Mouse (Mus musculus): ENCODE measurements at regions not wholly inside any gene's neighbourhood (a gene's known extent, or its start where the extent isn't known, plus 50 kb on each side); places are given as distances from the start of the nearest gene placed in this dataset.

DNA sequence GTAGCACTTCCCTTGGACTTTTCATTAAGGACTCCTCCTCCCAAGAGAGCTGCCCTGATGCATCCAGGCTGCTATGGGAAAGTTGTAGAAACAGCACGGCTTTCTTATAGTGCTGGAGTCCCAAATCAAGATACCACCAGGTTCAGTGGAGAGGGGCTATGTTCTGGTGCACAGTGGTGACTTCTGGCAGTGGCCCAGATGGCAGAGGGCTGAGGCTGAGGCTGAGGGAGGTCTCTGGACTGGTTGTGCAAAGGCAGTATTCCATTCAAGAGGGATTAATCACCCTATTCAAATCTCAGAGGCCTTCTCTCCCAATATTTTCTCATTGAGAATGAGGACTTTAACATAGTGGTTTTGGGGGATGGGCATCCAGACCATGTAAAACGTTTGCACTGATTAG lies 82.3 kb upstream of the Mki67 start:
- no peaks in the 10 kb centered on the region for H3K79me3 ChIP-seq (ENCODE audit: low read depth)
- H3K4me3 ChIP-seq (ENCODE audit: insufficient read depth, poor library complexity, severe bottlenecking): no peak overlapping the region
- H3K36me3 ChIP-seq (ENCODE audit: control insufficient read depth, insufficient read depth): no peaks in the 10 kb centered on the region
- TF ChIP-seq CTCF (IDR thresholded peaks at IDR 0.05; ENCODE audit: control insufficient read depth, insufficient read depth, insufficient read length) (no peak), MYOD1 (IDR thresholded peaks at IDR 0.05; ENCODE audit: control insufficient read depth, insufficient read length, low read depth) (no peak), MAX (IDR thresholded peaks at IDR 0.05) (no peak), USF1 (IDR thresholded peaks at IDR 0.05; ENCODE audit: low read depth) (no peak)
- H3ac ChIP-seq (ENCODE audit: control insufficient read depth, insufficient read length, low read depth): no peak overlapping the region
- no peaks in the 10 kb centered on the region for H3K27me3 ChIP-seq (ENCODE audit: control insufficient read depth, insufficient read depth, insufficient read length)
- H3K79me2 ChIP-seq (ENCODE audit: control insufficient read depth, insufficient read depth): no peaks in the 10 kb centered on the region

DNA sequence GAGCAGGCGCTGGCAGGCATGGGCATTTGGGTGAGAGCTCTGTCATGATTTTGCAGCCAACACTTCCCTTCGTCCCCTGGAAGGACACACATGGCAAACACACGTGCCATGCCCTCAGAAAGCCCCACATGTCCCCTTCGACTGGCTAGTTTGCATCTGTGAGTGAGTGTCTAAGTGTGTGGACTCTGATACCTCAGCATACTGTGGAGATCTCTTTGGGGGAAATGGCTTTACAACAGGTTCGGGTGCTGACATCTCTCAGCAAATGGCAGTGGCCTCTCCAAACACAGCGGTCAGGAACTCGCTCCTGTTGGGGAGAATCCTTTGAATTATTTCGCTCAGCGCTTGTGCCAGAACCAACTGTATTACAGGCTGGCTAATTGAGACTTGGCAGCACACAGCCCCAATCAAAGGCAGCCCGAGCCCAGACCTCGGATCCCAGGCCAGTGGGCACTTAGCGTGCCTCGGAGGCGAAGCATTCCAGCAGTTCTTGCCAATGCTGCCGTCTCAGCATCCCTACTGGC lies 86.5 kb upstream of the Mki67 start:
- Histone ChIP-seq H3K4me3 (ENCODE audit: insufficient read depth, poor library complexity, severe bottlenecking) (no peak overlapping the region), H3K79me2 (ENCODE audit: control insufficient read depth, insufficient read depth) (no peaks in the 10 kb centered on the region), H3K36me3 (ENCODE audit: control insufficient read depth, insufficient read depth) (no peaks in the 10 kb centered on the region), H3K27me3 (ENCODE audit: control insufficient read depth, insufficient read depth, insufficient read length) (no peaks in the 10 kb centered on the region), H3ac (ENCODE audit: control insufficient read depth, insufficient read length, low read depth) (no peak overlapping the region), H3K79me3 (ENCODE audit: low read depth) (no peaks in the 10 kb centered on the region)
- TF ChIP-seq MAX (IDR thresholded peaks at IDR 0.05) (no peak), CTCF (IDR thresholded peaks at IDR 0.05; ENCODE audit: control insufficient read depth, insufficient read depth, insufficient read length) (no peak), MYOD1 (IDR thresholded peaks at IDR 0.05; ENCODE audit: control insufficient read depth, insufficient read length, low read depth) (no peak), USF1 (IDR thresholded peaks at IDR 0.05; ENCODE audit: low read depth) (no peak), FOSL1 (IDR thresholded peaks at IDR 0.05; ENCODE audit: insufficient read depth, low read length, poor library complexity, severe bottlenecking) (no peak), MYOG (IDR thresholded peaks at IDR 0.05; ENCODE audit: control insufficient read depth, extremely low read depth, insufficient read length) (no peak), CEBPB (IDR thresholded peaks at IDR 0.05; ENCODE audit: low read depth) (no peak)

DNA sequence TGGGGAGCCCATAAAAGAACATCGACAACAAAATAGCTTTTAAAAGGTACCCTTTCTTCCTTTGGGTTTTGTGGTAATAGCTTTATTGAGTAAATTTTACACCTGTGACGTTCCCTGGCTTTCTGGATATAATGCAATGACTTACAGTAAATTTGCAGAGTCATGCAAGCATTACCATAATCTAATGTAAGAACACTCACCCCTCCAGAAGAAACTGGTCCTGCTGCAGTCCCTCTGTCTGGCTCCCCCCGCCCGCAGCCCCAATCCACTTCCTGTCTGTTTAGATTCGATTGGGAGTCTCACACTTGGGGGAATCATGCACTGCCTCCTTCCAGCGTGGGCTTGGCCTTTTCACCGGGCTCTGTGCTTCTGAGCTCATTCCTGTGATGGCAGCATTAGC lies 88.6 kb upstream of the Mki67 start:
- Histone ChIP-seq H3K36me3 (ENCODE audit: control insufficient read depth, insufficient read depth) (no peaks in the 10 kb centered on the region), H3K27me3 (ENCODE audit: control insufficient read depth, insufficient read depth, insufficient read length) (no peaks in the 10 kb centered on the region)
- TF ChIP-seq FOSL1 (IDR thresholded peaks at IDR 0.05; ENCODE audit: insufficient read depth, low read length, poor library complexity, severe bottlenecking): no peak
- TF ChIP-seq CTCF (IDR thresholded peaks at IDR 0.05; ENCODE audit: control insufficient read depth, insufficient read depth, insufficient read length): no peak
- TF ChIP-seq USF1 (IDR thresholded peaks at IDR 0.05; ENCODE audit: low read depth): no peak

DNA sequence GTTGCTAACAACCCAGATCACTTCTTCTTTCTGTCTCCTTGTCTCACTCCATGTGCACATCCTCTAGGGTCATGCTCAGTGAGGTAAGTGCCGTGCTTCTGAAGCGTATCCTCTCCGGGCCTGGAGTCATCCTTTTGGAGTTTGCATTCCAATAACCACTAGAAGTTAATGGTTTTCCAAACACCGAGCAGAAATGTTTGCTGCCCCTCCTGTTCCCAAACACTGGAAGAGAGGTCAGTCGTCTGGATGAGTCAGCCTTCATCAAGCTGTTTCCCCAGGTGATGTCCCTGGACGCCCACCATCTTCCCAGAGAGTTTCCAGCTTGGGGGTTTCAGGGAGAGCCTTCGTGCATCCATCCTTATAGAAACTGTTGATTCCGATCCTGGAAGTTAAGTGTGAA lies 90.0 kb upstream of the Mki67 start:
- H3K27me3 ChIP-seq (ENCODE audit: control insufficient read depth, insufficient read depth, insufficient read length): no peaks in the 10 kb centered on the region
- no peaks in the 10 kb centered on the region for H3K79me3 ChIP-seq (ENCODE audit: low read depth)
- no peak overlapping the region for H3ac ChIP-seq (ENCODE audit: control insufficient read depth, insufficient read length, low read depth)
- no peak overlapping the region for H3K4me3 ChIP-seq (ENCODE audit: insufficient read depth, poor library complexity, severe bottlenecking)
- no peaks in the 10 kb centered on the region for H3K36me3 ChIP-seq (ENCODE audit: control insufficient read depth, insufficient read depth)
- no peaks in the 10 kb centered on the region for H3K79me2 ChIP-seq (ENCODE audit: control insufficient read depth, insufficient read depth)
- TF ChIP-seq USF1 (IDR thresholded peaks at IDR 0.05; ENCODE audit: low read depth) (no peak), FOSL1 (IDR thresholded peaks at IDR 0.05; ENCODE audit: insufficient read depth, low read length, poor library complexity, severe bottlenecking) (no peak), CEBPB (IDR thresholded peaks at IDR 0.05; ENCODE audit: low read depth) (no peak), MAX (IDR thresholded peaks at IDR 0.05) (no peak), MYOG (IDR thresholded peaks at IDR 0.05; ENCODE audit: control insufficient read depth, extremely low read depth, insufficient read length) (no peak), CTCF (IDR thresholded peaks at IDR 0.05; ENCODE audit: control insufficient read depth, insufficient read depth, insufficient read length) (no peak), MYOD1 (IDR thresholded peaks at IDR 0.05; ENCODE audit: control insufficient read depth, insufficient read length, low read depth) (no peak)

More for the DNA sequence above, 88.6 kb upstream of the Mki67 start:
- no peak overlapping the region for H3ac ChIP-seq (ENCODE audit: control insufficient read depth, insufficient read length, low read depth)
- H3K4me3 ChIP-seq (ENCODE audit: insufficient read depth, poor library complexity, severe bottlenecking): no peak overlapping the region
- no peaks in the 10 kb centered on the region for H3K79me3 ChIP-seq (ENCODE audit: low read depth)
- no peaks in the 10 kb centered on the region for H3K79me2 ChIP-seq (ENCODE audit: control insufficient read depth, insufficient read depth)

DNA sequence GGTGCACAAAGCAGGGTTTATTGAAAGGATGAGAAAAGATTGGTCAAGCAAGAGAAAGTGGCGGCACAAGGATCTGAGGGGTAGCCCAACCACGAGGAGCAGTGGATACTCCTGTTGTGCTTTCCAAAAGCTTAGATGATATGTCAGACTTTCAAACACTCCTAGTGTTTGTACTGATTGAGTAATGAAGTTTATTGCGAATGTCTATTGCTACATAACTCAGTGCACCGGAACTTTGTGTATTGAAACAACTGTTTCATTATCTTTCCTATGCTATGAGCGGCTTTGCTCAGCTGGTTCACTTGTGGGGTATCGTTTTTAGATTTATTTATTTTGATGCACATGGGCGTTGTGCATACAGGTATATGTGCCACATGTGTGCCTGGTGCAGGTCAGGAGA lies 90.5 kb upstream of the Mki67 start:
- no peak for TF ChIP-seq USF1 (IDR thresholded peaks at IDR 0.05; ENCODE audit: low read depth)
- TF ChIP-seq CTCF (IDR thresholded peaks at IDR 0.05; ENCODE audit: control insufficient read depth, insufficient read depth, insufficient read length): no peak
- TF ChIP-seq CEBPB (IDR thresholded peaks at IDR 0.05; ENCODE audit: low read depth): no peak
- no peak for TF ChIP-seq MYOD1 (IDR thresholded peaks at IDR 0.05; ENCODE audit: control insufficient read depth, insufficient read length, low read depth)
- no peak for TF ChIP-seq MAX (IDR thresholded peaks at IDR 0.05)
- TF ChIP-seq MYOG (IDR thresholded peaks at IDR 0.05; ENCODE audit: control insufficient read depth, extremely low read depth, insufficient read length): no peak
- no peak for TF ChIP-seq FOSL1 (IDR thresholded peaks at IDR 0.05; ENCODE audit: insufficient read depth, low read length, poor library complexity, severe bottlenecking)
- no peak overlapping the region for H3ac ChIP-seq (ENCODE audit: control insufficient read depth, insufficient read length, low read depth)
- no peak overlapping the region for H3K4me3 ChIP-seq (ENCODE audit: insufficient read depth, poor library complexity, severe bottlenecking)
- H3K79me2 ChIP-seq (ENCODE audit: control insufficient read depth, insufficient read depth): no peaks in the 10 kb centered on the region
- H3K79me3 ChIP-seq (ENCODE audit: low read depth): no peaks in the 10 kb centered on the region
- H3K27me3 ChIP-seq (ENCODE audit: control insufficient read depth, insufficient read depth, insufficient read length): no peaks in the 10 kb centered on the region
- no peaks in the 10 kb centered on the region for H3K36me3 ChIP-seq (ENCODE audit: control insufficient read depth, insufficient read depth)

DNA sequence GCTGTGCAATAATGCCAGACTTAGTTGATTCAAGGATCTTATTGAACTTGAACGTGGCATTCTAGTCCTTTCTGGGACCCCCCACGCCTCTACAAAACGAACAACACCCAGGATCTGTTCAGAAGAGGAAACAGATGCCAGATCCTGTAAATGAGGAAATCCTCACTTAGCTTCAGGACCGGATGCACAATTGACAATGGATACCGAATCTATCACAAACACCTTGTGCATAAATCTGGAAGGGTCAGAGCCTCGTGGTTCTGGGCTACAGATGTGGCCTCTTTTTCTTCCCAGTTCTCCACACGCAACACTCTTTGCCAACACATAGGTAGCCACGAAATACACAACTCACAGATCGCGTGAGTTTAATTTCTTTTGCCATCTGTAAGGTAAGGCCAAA lies 93.0 kb upstream of the Mki67 start:
- H3K27me3 ChIP-seq (ENCODE audit: control insufficient read depth, insufficient read depth, insufficient read length): no peaks in the 10 kb centered on the region
- no peaks in the 10 kb centered on the region for H3K79me2 ChIP-seq (ENCODE audit: control insufficient read depth, insufficient read depth)
- H3ac ChIP-seq (ENCODE audit: control insufficient read depth, insufficient read length, low read depth): no peak overlapping the region
- no peak for TF ChIP-seq MAX (IDR thresholded peaks at IDR 0.05)
- TF ChIP-seq MYOD1 (IDR thresholded peaks at IDR 0.05; ENCODE audit: control insufficient read depth, insufficient read length, low read depth): no peak
- no peak for TF ChIP-seq USF1 (IDR thresholded peaks at IDR 0.05; ENCODE audit: low read depth)
- H3K36me3 ChIP-seq (ENCODE audit: control insufficient read depth, insufficient read depth): no peaks in the 10 kb centered on the region
- H3K79me3 ChIP-seq (ENCODE audit: low read depth): no peaks in the 10 kb centered on the region
- no peak overlapping the region for H3K4me3 ChIP-seq (ENCODE audit: insufficient read depth, poor library complexity, severe bottlenecking)
